Mouse (Mus musculus) forebrain, embryonic 14.5 days (tissue): ENCODE results near the gene Mfsd11. TPM values are rescaled to one million over a fixed set of nuclear protein-coding genes. Genes with fewer than 3 reads are reported as not detected.
A peak's percentile ranks its signal among the peaks of the same experiment; 100 is the strongest.

Experiments
- ATAC-seq: fragments of 200-750 bp; cut with Nextera tagmentation; 2 replicates; pipeline ENCODE4 v1.8.0; 2017; ENCODE audit warnings: mild to moderate bottlenecking, moderate library complexity
- DNase-seq: peaks from one replicate; pipeline ENCODE4 v3.0.0-alpha.2; 2015; ENCODE audit warnings: low spot score
- H3K27ac ChIP-seq: fragments of 300-500 bp; sonication (generic); 2 replicates; pipeline ENCODE4 v1.5.1; 2014; ENCODE audit warnings: low read depth, mild to moderate bottlenecking, control low read depth, low read length, moderate library complexity
- H3K27me3 ChIP-seq: fragments of 300-500 bp; sonication (generic); replicated peaks from 2 replicates; pipeline ENCODE4 v1.6.1; 2014; ENCODE audit warnings: low read length, control low read depth, mixed read lengths; ENCODE audit not compliant: control insufficient read depth, insufficient read depth
- H3K36me3 ChIP-seq: fragments of 300-500 bp; sonication (generic); 2 replicates; pipeline ENCODE4 v1.6.1; 2014; ENCODE audit warnings: low read length, control low read depth; ENCODE audit not compliant: control insufficient read depth, insufficient read depth
- H3K4me1 ChIP-seq: fragments of 300-500 bp; sonication (generic); 2 replicates; pipeline ENCODE4 v1.6.1; 2014; ENCODE audit warnings: antibody characterized with exemption, low read length, control low read depth; ENCODE audit not compliant: control insufficient read depth, insufficient read depth
- H3K4me2 ChIP-seq: fragments of 300-500 bp; sonication (generic); 2 replicates; pipeline ENCODE4 v1.6.1; 2014; ENCODE audit warnings: mild to moderate bottlenecking, control low read depth, low read length
- H3K4me3 ChIP-seq: fragments of 300-500 bp; sonication (generic); 2 replicates; pipeline ENCODE4 v1.5.1; 2014; ENCODE audit warnings: low read depth, low read length, control low read depth
- H3K9ac ChIP-seq: fragments of 300-500 bp; sonication (generic); 2 replicates; pipeline ENCODE4 v1.6.1; 2014; ENCODE audit warnings: mild to moderate bottlenecking, low read length, control low read depth, moderate library complexity
- H3K9me3 ChIP-seq: fragments of 300-500 bp; sonication (generic); replicated peaks from 2 replicates; pipeline ENCODE4 v1.6.1; 2016; ENCODE audit warnings: low read length, control low read depth, mixed read lengths; ENCODE audit not compliant: control insufficient read depth
- WGBS: fragments of 180-500 bp; shearing (Covaris S2); extraction: QIAGEN DNeasy Blood & Tissue Kit; methylation state at CpG from one replicate; pipeline ENCODE4 v1.1.7; 2014; 5-methylcytosine and 5-hydroxymethylcytosine counted together
- polyA plus RNA-seq: library from polyadenylated mRNA; unstranded; fragments of >200 nt; fragmentation: Nextera tagmentation; extraction: Ambion mirVana; gene quantifications from 2 replicates; pipeline ENCODE4 v1.2.1, GENCODE M21; 2014

Mfsd11 gene
- polyA plus RNA-seq, 1 experiment from 2014 or later: 31.8 TPM

DNA sequence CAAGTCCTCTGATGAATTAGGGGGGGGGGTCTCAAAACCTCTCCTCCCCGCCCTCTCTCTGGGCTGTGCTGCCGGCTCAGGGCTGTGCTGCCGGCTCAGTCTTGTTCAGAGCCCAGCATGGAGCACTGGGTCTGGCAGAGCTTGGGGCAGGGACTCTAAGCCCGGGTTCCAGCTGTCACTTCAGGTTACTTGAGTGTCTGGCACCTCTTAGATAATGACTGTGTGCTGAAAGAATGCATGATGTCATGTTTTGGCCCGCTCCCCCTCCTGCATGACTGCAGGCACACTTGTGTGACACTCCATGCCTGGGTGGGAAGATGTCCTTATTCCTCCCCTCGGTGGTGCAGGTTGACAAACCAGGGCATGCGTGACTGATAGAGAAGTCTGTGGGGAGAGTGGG, 69.8 kb downstream of the Mfsd11 start:
- Histone ChIP-seq H3K36me3 (peaks cover 37% of the 10 kb centered on the region), H3K4me3 (peak overlapping the region; percentile 87; the same call in 1 of the 2 replicates), H3K9me3 (no peaks in the 10 kb centered on the region), H3K4me2 (peak overlapping the region; percentile 87), H3K9ac (peak overlapping the region; percentile 4), H3K27ac (peak overlapping the region; percentile 48; the same call in 1 of the 2 replicates), H3K4me1 (peaks cover 28% of the 10 kb centered on the region), H3K27me3 (no peaks in the 10 kb centered on the region)
- peak; percentile 76 for ATAC-seq
- WGBS: 30% methylated on average over 7 of the region's 7 CpGs
- DNase-seq: peak; percentile 88

Other genes with a start within 250 kb of the Mfsd11 start
- 0.61 TPM in 2 replicates for gene Rhbdf2, start 225.4 kb upstream of the Mfsd11 start, polyA plus RNA-seq
- gene Prcd, start 198.9 kb upstream of the Mfsd11 start, polyA plus RNA-seq: 1.4 and 1.7 TPM in 2 replicates
- gene Cygb, start 198.1 kb upstream of the Mfsd11 start, polyA plus RNA-seq: 14.7 and 15.4 TPM in 2 replicates
- gene St6galnac1, start 76.9 kb upstream of the Mfsd11 start, polyA plus RNA-seq: not detected in 2 replicates
- gene Mxra7, start 24.4 kb upstream of the Mfsd11 start, polyA plus RNA-seq: 3.6 and 3.8 TPM in 2 replicates
- gene Mettl23, start 9.2 kb upstream of the Mfsd11 start, polyA plus RNA-seq: 79.2 and 100 TPM in 2 replicates
- gene Jmjd6, start 9.0 kb upstream of the Mfsd11 start, polyA plus RNA-seq: 64.6 and 81.1 TPM in 2 replicates
- 639 and 644 TPM in 2 replicates for gene Srsf2, start 654 bp downstream of the Mfsd11 start, polyA plus RNA-seq
- gene Mgat5b, start 66.4 kb downstream of the Mfsd11 start, polyA plus RNA-seq: 21.1 and 23.3 TPM in 2 replicates